Mouse (Mus musculus) frontal cortex, postnatal 25 days (tissue): ENCODE measurements around the gene Cldn11.

Experiments
- DNase-seq, 2 experiments: peaks; one replicate each; pipeline ENCODE4 v3.0.0; 2022; ENCODE audit warnings: low spot score in 2 of 2

Gene Cldn11

DNA sequence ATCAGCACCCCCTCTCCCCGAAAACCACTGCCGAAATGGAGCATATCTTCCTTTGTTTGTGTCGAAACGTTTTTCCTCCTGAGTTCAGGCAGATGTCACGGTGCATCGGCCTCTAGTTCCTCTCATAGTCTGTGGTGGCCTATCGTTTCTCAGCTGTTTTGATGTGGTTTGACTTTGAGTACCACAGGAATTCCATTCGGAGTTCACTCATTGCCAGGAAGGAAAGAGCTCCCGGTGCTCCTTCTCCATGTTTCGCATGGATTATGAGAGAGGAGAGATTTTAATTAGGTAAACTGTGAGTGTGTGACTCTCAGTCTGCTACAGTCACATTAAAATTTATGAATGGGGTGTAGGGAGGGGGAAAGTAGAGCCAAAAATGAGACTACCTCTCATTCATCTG lies 10.3 kb downstream of the Cldn11 start:
- DNase-seq: no peak

DNA sequence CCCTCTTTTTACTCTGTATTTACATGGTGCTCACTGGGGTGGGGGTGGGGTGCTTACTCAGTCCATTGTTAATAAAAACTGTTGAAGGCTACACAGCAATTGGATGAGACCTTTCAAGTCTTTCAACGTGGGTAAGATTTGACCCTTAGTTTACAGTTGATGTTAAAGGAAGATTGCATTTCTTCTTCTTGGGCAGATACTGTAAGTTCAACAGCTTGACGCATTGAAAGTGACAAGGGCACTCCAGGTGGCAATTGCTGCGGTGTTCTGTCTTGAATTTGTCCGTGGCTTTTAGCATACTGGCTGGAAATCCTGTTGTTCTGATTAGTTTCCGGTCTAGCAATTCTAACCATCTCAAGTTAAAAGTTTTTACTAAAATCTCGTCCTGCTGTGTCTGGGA lies 11.6 kb downstream of the Cldn11 start:
- DNase-seq: no peak

DNA sequence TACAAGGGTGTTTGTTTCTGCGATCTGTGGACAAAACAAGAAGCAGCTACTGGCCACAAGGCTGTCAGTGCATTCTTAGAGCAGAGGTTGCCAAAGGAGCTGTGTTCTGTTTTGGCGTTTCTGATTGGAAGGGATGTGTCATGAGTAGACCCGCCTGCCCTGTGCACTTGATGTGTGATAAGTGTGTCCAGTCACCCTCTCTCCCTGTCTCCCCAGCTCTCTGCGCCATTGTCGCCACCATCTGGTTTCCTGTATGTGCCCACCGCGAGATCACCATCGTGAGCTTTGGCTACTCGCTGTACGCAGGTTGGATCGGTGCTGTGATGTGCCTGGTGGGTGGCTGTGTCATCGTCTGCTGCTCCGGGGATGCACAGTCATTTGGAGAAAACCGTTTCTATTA lies 13.1 kb downstream of the Cldn11 start:
- DNase-seq: no peak

DNA sequence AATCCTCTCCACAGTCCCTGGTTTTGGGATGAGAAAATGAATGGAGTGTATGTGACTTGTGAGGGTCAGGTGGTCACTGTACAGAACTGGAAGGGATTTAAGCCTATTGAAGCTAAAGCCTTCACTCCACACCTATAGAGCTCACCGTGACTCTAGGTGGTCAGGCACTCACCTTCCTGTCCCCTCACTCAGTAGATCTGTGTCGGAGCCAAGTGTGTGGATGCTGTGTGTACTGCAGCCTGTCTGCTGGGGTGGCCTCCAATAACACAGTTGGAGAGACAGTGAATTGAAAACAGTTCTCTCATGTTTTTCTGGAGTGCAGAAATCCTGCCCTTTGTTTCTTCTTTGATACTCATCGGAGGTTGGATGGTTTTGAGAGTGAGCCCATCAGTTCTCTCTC lies 16.1 kb downstream of the Cldn11 start:
- no peak for DNase-seq

DNA sequence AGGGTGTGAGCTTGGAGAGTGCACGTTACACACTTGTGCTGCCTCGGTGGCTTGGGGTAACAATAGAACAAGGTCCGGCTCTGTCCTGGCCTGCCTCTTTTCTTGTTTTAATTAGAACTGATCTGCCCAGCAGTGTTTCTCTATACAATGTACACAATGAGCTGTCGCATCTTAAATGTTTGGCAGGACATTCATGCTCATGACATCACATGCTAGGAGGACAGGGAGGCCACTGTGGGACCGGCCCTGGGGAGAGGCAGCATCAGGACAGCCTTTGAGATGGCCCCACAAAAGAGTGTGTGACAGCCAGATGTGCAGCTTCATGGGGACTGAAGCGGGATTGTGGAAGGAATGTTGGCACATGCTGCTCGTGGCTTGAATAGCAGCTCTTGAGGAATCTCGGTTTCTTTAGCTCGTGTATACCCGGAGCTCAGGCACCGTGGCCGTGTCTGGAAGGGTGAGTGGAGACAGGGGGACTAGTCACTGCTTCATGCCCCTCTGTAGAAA lies 16.7 kb downstream of the Cldn11 start:
- DNase-seq: no peak

DNA sequence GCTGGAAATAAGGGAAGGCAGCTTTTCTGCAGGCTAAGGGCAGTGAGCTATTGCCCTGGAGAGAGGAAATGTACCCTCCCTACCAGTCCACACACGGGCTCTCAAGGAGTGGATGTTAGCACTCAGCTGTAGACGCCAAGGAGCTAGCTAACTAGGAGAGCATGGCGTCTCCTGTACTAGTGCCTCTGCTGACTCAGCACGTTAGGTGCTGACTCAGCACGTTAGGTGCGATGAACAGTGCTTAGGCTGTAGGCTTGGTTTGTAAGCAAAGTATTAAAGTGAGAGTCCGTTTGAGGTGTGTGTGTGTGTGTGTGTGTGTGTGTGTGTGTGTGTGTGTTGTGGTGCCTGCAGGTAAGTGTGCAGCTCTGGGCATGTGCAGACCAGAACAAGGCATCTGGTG lies 40.6 kb downstream of the Cldn11 start:
- no peak for DNase-seq

DNA sequence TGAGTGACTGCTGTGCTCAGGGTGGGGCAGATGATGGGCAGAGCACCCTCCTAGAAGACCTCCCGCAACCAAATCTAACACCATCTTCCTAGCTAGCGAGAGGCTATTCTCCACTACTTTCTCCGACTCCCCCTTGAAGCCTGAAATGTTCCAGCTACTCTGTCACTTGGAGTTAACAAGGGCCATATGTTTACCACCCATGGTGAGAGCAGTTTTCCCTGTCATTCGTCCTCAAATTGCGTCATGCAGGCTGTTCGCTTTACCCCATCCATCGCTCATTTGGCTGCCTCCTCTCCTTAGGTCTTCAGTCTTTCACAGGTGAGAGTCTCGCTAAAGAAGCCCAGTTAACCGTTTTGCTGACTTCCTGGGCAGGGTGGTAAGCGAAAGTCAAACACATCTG lies 41.7 kb downstream of the Cldn11 start:
- DNase-seq: no peak

DNA sequence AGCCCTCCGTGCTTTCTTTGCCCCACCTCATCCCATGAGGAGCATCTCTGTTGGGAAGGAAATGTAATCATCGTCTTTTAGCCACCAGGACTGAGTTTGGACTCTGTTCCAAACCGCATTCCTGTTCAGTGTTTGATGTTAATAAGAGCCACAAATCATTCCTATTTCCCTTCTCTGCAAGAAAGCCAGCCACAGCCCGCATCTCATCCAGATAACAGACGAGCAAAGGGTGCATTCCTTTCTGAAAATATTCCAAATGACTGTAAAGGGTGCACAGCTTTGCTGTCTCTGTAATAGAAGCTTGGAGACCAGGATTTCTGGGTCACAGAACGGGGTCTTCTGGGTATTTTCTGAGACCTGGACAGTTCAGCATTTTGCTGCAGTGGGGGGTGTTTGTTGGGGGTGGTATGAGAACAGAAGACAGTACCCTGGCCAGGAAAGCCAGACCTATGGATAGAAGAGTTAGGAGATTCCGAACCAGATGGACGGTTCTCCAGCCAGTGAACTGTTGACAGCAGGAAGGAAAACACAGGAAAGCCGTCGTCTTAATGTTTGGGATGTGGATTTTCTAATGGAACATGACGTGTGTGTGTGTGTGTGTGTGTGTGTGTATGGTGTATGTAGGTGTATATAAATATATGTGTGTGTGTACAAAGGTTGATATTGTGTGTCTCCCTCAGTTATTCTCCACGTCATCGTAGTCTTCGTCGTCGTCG lies 49.6 kb downstream of the Cldn11 start:
- no peak for DNase-seq

DNA sequence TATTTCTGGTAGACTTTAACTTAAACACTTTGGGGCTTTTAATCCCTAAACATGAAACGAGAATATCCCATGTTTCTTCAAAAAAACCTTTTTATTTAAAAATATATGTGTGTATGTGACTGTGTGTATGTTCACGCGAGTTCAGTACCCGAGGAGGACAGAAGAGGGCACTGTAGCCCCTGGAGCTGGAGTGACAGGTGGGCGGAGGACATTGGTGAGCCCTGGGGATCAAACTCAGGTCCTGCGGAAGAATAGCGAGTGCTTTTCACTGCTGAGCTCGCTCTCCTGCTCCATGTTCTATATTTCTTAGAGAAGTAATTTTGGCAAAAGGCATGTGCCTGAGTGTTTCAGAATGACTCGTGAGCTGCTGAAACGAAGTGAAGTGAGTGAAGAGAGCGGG lies 54.2 kb downstream of the Cldn11 start:
- no peak for DNase-seq

DNA sequence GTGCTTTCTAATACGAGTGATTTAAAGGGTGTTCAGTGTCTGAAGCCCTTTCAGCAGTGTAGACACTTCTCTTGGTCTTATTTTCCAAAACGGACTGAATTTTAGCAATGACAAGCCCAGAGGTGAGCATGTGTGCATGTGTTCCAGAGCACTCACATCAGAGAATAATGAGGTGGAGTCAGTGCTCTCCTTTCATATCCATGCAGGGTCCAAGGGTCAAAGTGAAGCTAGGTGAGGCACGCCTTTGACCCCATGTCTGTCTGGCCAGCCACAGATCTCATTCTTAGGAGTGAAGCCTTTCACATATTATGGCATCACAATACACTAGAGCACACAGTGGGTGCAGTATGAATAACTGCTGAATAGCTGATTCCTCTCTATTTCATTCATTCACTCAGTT lies 55.4 kb downstream of the Cldn11 start:
- DNase-seq: no peak

DNA sequence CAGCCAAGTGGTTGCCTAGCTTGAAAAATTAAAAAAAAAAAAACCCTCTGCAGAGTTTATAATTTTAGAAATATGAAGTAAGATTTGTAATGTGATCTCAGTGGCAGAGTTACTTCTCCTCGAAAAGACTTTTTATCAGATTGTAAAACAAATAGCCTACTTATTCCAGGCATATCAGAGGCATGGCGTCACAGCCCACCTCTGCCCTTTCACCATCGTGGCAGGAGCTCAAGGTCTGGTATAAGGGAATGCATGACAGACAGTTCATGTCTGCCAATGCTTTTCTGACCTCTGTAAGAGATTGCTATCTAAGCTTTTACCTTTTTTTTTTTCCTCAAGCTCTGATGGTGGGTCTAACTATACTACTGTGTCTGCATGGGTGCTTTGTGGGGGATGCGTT lies 58.3 kb downstream of the Cldn11 start:
- DNase-seq: no peak

DNA sequence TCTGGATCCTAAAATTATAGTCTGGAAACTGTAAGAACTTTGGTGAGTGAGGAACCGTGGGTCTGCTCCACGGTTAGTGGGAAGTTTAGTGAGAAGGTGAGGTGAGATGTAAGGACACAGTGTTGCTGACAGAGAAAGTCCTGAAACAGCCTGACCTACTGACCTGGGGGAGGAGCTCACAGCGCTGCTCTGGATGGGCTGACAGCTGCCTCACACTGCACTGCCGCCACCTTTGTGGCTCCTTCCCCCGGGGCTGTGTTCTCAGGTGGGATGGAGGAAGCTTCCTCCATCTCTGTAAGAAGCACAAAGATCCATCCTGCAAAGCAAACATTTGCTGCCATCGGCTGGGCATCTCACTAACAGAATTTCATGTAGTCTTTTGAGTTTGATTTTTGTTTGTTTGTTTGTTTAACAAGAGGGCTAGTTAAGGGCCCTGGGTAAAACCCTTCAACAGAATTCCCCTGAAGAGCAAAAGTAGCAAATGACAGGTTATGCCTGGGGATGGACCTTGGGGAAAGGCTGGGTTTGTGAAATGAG lies 58.8 kb downstream of the Cldn11 start:
- DNase-seq: no peak

DNA sequence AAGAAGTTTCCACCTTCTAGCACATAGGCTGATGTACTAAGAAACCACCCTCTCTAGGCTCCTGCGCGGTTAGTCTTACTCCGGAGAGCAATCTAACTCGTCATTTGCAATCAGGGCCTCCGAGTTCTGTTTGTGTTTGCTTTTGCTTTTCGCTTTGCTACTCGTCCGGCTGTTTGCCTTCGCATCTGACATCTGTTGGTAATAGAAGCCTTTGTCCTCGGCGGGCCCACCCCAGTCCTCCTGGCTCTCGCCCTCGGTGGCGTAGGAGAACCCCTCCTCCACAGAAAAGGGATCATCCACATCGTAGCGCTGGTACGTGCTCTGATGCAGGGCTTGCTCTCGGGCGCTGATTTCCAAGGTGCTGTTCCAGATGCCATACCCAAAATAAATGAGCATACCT lies 59.3 kb downstream of the Cldn11 start:
- DNase-seq: no peak

DNA sequence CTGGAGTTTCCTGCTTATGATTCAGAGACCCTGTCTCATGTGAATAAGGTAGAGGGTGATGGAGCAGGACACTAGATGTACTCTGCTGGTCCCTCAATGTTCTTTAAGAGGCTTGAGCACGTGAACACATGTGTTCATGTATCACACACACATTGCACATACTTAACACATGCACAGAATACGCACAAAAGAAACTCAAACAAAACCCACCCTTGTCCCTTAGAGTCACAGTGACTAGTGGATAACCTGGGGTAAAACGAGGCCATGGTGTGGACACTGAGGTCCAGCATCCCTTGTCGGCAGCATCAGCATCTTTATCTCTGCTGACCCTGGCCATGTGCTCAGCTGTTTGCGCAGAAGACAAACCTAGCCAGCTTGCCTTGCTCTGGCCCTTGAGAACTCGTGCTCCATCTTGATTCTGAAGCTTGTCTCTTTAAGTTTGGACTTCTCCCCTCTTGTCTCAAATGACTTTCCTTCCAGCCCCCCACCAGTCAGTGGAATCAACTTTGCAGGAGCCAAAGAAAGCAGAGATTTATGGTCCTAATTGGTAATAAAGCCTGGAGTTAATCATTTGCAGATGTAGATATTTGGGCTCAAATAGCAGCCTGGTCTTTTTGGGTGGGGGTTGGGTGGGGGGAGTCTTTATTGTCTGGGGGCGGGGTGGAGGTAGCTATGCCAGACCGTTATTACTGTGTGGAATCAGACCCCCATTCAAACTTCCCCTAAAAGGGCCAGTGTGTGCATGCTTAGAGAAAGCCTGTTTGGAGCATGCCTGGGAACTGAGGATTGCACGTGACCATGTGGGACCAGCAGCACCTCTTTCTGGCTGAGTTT lies 62.7 kb downstream of the Cldn11 start:
- no peak for DNase-seq

DNA sequence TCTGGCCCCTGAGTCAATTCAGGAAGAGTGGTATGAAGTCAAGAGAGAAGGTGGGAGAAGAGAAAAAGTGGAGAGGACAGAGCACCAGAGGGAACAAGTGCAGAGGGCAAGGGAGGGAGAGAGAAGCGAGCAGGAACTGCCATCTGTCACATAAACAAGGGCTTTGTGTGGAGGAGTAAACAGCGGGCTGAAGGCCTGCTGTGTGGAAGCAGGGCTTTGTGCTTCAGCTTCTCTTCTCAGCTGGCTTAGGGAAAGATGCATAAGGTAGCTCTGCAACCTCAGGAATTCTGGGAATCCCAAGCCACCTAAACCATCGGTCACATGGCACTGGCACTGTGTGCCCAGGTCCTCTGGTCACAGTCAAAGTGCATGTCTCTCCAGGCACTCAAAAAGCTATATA lies 64.1 kb downstream of the Cldn11 start:
- DNase-seq: no peak
